Mouse (Mus musculus) neural tube, embryonic 13.5 days (tissue): ENCODE measurements around the gene Ctbp2. TPM values are rescaled to one million over a fixed set of nuclear protein-coding genes. Genes with fewer than 3 reads are reported as not detected.
"Not testable (repeated sequence)": the region's sequence is repeated elsewhere in the genome, so short reads cannot be mapped to it uniquely, and the experiment has no call there.

Source experiments
- ATAC-seq: fragments of 200-750 bp; cut with Nextera tagmentation; 2 replicates; pipeline ENCODE4 v1.8.0; 2017; ENCODE audit warnings: low read depth, mild to moderate bottlenecking, moderate TSS enrichment, moderate library complexity
- H3K27ac ChIP-seq: fragments of 300-500 bp; sonication (generic); replicated peaks from 2 replicates; pipeline ENCODE4 v1.5.1; 2015; ENCODE audit warnings: moderate library complexity, mild to moderate bottlenecking, inconsistent platforms
- H3K27me3 ChIP-seq: fragments of 300-500 bp; sonication (generic); 2 replicates; pipeline ENCODE4 v1.6.1; 2015; ENCODE audit warnings: mild to moderate bottlenecking, inconsistent platforms
- H3K36me3 ChIP-seq: fragments of 300-500 bp; sonication (generic); 2 replicates; pipeline ENCODE4 v1.6.1; 2015; ENCODE audit warnings: mild to moderate bottlenecking, inconsistent platforms
- H3K4me1 ChIP-seq: fragments of 300-500 bp; sonication (generic); replicated peaks from 2 replicates; pipeline ENCODE4 v1.6.1; 2015; ENCODE audit warnings: inconsistent platforms
- H3K4me2 ChIP-seq: fragments of 300-500 bp; sonication (generic); 2 replicates; pipeline ENCODE4 v1.6.1; 2015; ENCODE audit warnings: inconsistent platforms, mild to moderate bottlenecking, moderate library complexity
- H3K4me3 ChIP-seq: fragments of 300-500 bp; sonication (generic); 2 replicates; pipeline ENCODE4 v1.5.1; 2015; ENCODE audit warnings: mild to moderate bottlenecking, inconsistent platforms
- H3K9ac ChIP-seq: fragments of 300-500 bp; sonication (generic); 2 replicates; pipeline ENCODE4 v1.6.1; 2015; ENCODE audit warnings: moderate library complexity, mild to moderate bottlenecking, inconsistent platforms
- H3K9me3 ChIP-seq: fragments of 300-500 bp; sonication (generic); 2 replicates; pipeline ENCODE4 v1.6.1; 2016; ENCODE audit warnings: inconsistent platforms
- WGBS: fragments of 180-500 bp; shearing (Covaris S2); methylation state at CpG from one replicate; pipeline ENCODE4 v1.1.7; 2015; 5-methylcytosine and 5-hydroxymethylcytosine counted together
- polyA plus RNA-seq: library from polyadenylated mRNA; unstranded; fragments of >200 nt; fragmentation: Nextera tagmentation; extraction: Ambion mirVana; gene quantifications from 2 replicates; pipeline ENCODE4 v1.2.1, GENCODE M21; 2015

Gene Ctbp2
- polyA plus RNA-seq, 1 experiment from 2014 or later, result 73.1 TPM

DNA sequence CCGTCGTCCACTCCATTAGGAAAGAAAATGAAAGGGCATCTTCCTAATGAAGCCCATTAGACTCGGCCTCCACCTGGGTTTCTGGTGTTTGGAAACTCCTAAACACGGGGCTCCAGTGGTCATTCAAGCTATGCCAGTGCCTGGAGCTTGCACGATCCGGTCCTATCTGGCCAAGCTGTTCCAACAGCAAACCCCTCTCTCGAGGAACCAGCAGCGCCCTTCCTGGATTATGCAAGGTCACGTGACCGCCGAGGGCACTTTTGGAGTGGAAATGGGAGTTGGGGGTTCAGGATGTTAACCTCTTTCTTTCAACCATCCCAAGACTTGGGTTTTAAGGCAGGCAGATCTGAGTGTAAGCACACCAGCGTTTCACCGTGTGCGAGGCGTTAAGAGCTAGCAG, 8.3 kb downstream of the Ctbp2 start:
- no peak overlapping the region for H3K27ac ChIP-seq
- H3K4me2 ChIP-seq, result peak overlapping the region; percentile 47
- H3K27me3 ChIP-seq, result no peaks in the 10 kb centered on the region
- H3K36me3 ChIP-seq, result no peaks in the 10 kb centered on the region
- ATAC-seq, result no peak
- no peaks in the 10 kb centered on the region for H3K9me3 ChIP-seq
- H3K9ac ChIP-seq, result 0 out of 2 replicates have a peak overlapping the region, but pooled peaks have one; percentile 53
- H3K4me3 ChIP-seq, result no peak overlapping the region
- 13% methylated on average over 15 of the region's 15 CpGs for WGBS
- peaks cover 99% of the 10 kb centered on the region for H3K4me1 ChIP-seq

DNA sequence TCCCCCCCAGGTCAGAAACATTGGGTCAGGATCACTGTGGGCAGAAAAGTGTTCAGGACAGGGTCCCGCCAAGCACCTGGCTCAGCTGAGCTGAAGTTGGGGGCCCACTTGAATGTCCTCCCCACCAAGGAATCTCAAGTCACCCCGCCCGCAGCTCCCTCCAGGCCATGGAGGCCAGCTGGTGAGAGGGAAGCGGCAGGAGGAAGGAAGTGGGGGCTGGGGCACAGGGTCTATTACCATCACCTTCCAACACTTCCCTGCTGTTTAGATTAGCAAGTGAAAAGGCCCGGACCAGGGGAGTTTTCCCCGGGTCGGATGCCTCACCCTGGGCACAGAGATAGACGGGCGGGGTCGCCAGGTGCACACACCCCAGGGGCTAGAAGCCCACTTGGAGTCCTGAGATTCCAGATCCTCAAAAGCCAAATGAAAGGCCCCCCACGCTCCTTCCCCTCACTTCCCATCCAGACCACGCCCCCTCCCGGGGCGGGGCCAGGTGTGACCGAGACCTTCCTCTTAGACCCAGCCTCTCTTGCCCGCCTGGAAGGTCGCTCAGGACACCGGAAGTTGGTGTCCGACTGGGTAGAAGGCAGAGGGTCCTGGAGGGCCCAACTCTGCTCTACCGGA, 9.2 kb downstream of the Ctbp2 start:
- H3K9ac ChIP-seq, result peak overlapping the region; percentile 45; the same call in 1 of the 2 replicates
- WGBS, result 12% methylated on average over 20 of the region's 20 CpGs
- H3K4me2 ChIP-seq, result peak overlapping the region; percentile 47
- no peak overlapping the region for H3K27ac ChIP-seq
- peaks cover 98% of the 10 kb centered on the region for H3K4me1 ChIP-seq
- no peaks in the 10 kb centered on the region for H3K27me3 ChIP-seq
- H3K4me3 ChIP-seq, result peak overlapping the region; percentile 5; the same call in 1 of the 2 replicates
- no peak for ATAC-seq
- no peaks in the 10 kb centered on the region for H3K36me3 ChIP-seq
- no peaks in the 10 kb centered on the region for H3K9me3 ChIP-seq

DNA sequence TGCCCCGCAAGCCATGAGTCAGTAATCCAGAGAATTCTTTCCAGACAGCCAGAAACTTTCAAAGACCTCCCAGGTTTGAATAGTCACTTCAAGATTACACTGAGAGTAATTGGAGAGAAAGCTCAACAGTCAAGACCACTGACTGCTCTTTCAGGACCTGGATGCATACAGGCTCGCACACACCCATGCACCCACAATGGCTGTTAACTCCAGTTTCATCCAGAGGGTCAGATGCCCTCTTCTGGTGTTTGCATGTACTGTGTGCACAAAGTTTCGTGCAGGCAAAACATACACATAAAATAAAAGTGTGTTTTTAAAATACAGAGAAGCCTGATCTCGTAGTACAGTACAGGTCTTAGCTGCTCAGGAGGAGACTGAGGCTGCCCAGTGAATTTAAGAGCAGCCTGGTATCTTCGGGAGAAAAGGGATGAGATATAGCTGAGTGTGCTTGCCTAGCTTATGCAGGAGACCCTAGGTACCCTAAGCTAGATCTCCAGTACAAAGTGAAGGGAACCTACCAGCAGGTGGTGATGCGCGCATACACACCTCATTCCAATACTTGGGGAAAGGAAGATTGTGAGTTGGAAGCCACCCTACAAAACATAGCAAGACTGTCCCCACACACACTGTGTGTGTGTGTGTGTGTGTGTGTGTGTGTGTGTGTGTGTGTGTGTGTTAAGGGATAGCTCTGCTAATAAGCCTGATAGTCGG, 10.8 kb downstream of the Ctbp2 start:
- H3K27ac ChIP-seq, result no peak overlapping the region
- H3K9ac ChIP-seq, result no peak overlapping the region
- no peaks in the 10 kb centered on the region for H3K9me3 ChIP-seq
- no peaks in the 10 kb centered on the region for H3K36me3 ChIP-seq
- no peaks in the 10 kb centered on the region for H3K27me3 ChIP-seq
- no peak for ATAC-seq
- no peak overlapping the region for H3K4me3 ChIP-seq
- 72% methylated on average over 8 of the region's 8 CpGs for WGBS
- peaks cover 94% of the 10 kb centered on the region for H3K4me1 ChIP-seq
- no peak overlapping the region for H3K4me2 ChIP-seq

DNA sequence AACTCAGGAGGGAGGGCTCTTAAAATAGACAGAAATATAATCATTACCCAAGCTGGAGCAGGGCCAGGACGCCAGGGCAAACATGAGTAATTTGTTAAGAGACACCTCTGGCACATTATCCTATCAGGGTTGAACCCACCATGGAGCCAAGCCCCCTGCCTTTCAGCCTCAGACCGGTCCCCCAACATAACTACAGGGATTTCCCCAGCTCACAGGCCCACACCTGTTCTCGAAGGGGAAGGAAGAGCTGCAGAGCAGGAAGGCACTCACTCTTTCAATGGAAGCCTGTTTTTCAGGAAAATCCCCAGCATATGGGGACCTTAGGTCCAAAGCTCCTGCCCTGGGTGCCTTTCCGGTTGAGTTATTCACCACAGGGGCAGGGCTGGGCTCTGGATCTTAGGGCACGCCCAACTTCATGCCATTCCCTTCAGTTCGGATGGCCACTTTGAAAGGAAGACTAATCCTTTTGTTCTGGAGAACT, 11.8 kb downstream of the Ctbp2 start:
- H3K27me3 ChIP-seq, result no peaks in the 10 kb centered on the region
- H3K4me1 ChIP-seq, result peaks cover 84% of the 10 kb centered on the region
- H3K4me3 ChIP-seq, result no peak overlapping the region
- no peaks in the 10 kb centered on the region for H3K9me3 ChIP-seq
- H3K4me2 ChIP-seq, result no peak overlapping the region
- H3K36me3 ChIP-seq, result no peaks in the 10 kb centered on the region
- peak; percentile 13; the same call in 1 of the 2 replicates for ATAC-seq
- 12% methylated on average over 6 of the region's 6 CpGs for WGBS
- H3K9ac ChIP-seq, result no peak overlapping the region
- H3K27ac ChIP-seq, result peak overlapping the region; percentile 29; the same call in 1 of the 2 replicates

DNA sequence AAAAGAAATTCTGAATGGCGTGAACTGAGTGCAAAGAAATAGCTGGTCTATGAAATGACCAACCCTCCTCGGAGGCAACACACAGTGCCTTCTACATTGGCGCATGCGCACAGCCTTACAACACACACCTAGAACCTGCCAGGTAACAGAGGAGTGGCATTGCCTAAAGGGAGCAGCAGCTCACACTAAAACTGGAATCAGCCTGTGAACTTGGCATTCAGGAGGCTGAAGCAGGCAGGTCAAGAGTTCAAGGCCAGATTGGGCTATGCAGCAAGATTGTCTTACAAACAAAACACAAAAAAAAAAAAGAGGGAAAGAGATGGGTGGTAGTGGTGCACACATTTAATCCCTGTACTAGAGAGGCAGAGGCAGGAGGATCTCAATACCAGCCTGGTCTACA, 14.7 kb downstream of the Ctbp2 start:
- H3K27me3 ChIP-seq, result no peaks in the 10 kb centered on the region
- H3K4me2 ChIP-seq, result no peak overlapping the region
- no peaks in the 10 kb centered on the region for H3K36me3 ChIP-seq
- no peak overlapping the region for H3K27ac ChIP-seq
- H3K4me3 ChIP-seq, result no peak overlapping the region
- ATAC-seq, result no peak
- no peaks in the 10 kb centered on the region for H3K9me3 ChIP-seq
- H3K4me1 ChIP-seq, result peaks cover 63% of the 10 kb centered on the region
- WGBS, result 96% methylated on average over 4 of the region's 4 CpGs
- H3K9ac ChIP-seq, result no peak overlapping the region

DNA sequence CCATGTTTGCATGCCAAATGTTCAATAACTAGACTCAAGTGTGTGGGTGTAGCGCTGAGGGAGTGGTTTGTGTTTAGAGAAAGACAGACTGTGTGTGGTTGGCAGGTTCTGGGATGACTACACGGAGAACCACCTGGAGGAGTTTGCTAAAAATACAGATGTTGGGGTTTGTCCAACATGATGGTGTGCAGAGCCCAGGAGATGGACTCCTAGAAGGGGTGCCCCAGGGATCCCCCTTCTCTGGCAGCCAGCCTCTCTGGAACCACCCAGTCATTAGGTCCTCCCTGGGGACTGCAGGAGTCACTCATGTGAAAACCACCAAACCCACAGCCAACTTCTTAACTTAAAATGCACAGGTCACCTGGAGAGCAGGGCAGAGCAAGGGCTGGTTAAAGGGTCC, 15.5 kb downstream of the Ctbp2 start:
- 90% methylated on average over 2 of the region's 2 CpGs for WGBS
- H3K4me1 ChIP-seq, result peaks cover 59% of the 10 kb centered on the region
- ATAC-seq, result no peak

DNA sequence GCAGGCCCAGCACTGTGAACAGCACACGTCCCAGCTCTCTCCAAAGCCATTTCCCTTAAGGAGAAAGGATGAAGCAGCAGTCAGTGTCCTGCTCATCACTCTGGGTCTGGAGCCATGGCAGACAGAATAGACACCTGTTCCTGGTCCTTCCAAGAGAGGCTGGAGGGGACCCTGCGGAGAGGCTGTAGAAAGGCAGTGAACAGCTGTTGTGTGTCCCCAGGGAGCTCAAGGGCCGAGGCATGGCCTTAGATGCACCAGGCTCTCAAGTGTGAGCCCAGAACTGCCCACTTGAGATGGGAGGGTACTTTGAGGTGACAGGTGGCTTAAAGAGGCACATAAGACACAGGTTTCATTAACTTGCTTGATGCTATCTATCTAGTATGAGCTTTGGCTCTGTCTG, 21.6 kb downstream of the Ctbp2 start:
- H3K27ac ChIP-seq, result no peak overlapping the region
- 58% methylated on average over 3 of the region's 3 CpGs for WGBS
- no peaks in the 10 kb centered on the region for H3K36me3 ChIP-seq
- H3K4me1 ChIP-seq, result peaks cover 68% of the 10 kb centered on the region
- H3K4me2 ChIP-seq, result no peak overlapping the region
- H3K4me3 ChIP-seq, result no peak overlapping the region
- no peaks in the 10 kb centered on the region for H3K27me3 ChIP-seq
- no peak overlapping the region for H3K9ac ChIP-seq
- ATAC-seq, result no peak
- no peaks in the 10 kb centered on the region for H3K9me3 ChIP-seq

More for the DNA sequence above, 15.5 kb downstream of the Ctbp2 start:
- H3K9ac ChIP-seq, result no peak overlapping the region
- H3K27ac ChIP-seq, result no peak overlapping the region
- no peak overlapping the region for H3K4me2 ChIP-seq
- no peaks in the 10 kb centered on the region for H3K27me3 ChIP-seq
- H3K9me3 ChIP-seq, result no peaks in the 10 kb centered on the region
- no peak overlapping the region for H3K4me3 ChIP-seq
- no peaks in the 10 kb centered on the region for H3K36me3 ChIP-seq

DNA sequence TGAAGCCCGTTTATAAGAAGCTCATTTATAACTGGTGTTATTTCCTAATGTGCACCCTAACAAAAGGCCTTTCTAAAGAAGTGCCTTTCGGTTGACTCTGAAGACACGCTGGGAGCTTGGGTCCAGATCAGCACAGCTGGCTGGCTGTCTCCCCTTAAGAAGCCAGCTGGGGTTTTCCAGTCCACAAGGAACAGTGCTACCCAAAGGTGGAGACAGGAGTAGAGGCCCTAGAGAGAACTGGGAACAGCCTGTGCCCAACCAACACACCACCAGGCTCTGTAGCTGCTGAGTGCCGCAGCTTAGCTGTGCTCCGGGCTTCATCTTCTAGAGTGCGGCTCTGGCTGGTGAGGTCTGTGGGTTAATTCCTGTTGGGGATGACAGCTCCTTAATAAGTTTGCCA, 23.1 kb downstream of the Ctbp2 start:
- no peak for ATAC-seq
- H3K27ac ChIP-seq, result no peak overlapping the region
- no peak overlapping the region for H3K4me2 ChIP-seq
- no peak overlapping the region for H3K9ac ChIP-seq
- WGBS, result 73% methylated on average over 6 of the region's 6 CpGs
- H3K36me3 ChIP-seq, result no peaks in the 10 kb centered on the region
- H3K4me3 ChIP-seq, result no peak overlapping the region
- H3K9me3 ChIP-seq, result no peaks in the 10 kb centered on the region
- H3K27me3 ChIP-seq, result no peaks in the 10 kb centered on the region
- H3K4me1 ChIP-seq, result peaks cover 73% of the 10 kb centered on the region

DNA sequence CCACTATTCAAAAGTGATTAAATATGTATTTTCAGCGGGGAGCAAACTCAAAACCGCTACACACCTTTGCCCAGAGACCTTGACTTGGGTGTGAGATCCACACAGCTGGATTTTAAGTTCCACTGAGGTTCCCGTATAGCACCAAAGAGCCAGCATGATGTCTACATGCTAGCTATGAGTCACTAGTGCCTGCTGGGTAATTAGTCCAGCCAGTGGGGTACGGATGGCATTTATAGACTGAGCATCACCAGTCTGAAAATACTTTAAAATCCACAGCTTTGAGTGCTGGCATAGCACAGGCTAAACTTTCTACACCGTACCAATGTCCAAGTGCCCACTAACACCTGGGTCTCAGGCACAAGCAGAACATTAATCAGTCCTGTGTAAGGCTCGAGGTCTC, 24.0 kb downstream of the Ctbp2 start:
- peaks cover 74% of the 10 kb centered on the region for H3K4me1 ChIP-seq
- H3K4me2 ChIP-seq, result no peak overlapping the region
- ATAC-seq, result no peak
- no peaks in the 10 kb centered on the region for H3K9me3 ChIP-seq
- H3K27ac ChIP-seq, result 0 out of 2 replicates have a peak overlapping the region, but pooled peaks have one; percentile 23
- H3K36me3 ChIP-seq, result no peaks in the 10 kb centered on the region
- WGBS, result 48% methylated on average over 6 of the region's 6 CpGs
- no peak overlapping the region for H3K4me3 ChIP-seq
- H3K9ac ChIP-seq, result no peak overlapping the region
- H3K27me3 ChIP-seq, result no peaks in the 10 kb centered on the region

DNA sequence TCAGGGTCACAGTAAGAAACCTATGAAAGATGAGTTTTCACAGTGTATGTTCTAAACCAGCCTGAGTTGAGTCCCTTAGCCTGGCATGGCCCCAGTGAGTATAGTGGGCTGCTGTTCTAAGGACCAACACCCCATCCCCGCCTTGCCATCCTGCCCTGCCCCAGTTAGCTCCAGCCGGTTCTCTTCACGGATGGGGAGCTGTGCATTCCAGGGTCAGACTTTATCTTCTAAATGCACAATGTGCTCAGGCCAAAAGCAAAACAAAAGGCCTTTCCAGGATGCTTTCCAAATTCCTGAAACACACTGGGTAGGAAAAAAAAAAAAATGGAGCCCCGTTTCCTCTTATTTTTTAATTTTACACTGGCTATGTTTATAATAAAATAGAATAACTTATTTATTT, 24.9 kb downstream of the Ctbp2 start:
- H3K27ac ChIP-seq, result peak overlapping the region; percentile 42; the same call in 1 of the 2 replicates
- peaks cover 69% of the 10 kb centered on the region for H3K4me1 ChIP-seq
- H3K4me2 ChIP-seq, result no peak overlapping the region
- 54% methylated on average over 4 of the region's 4 CpGs for WGBS
- no peak overlapping the region for H3K4me3 ChIP-seq
- no peak overlapping the region for H3K9ac ChIP-seq
- no peaks in the 10 kb centered on the region for H3K9me3 ChIP-seq
- H3K36me3 ChIP-seq, result no peaks in the 10 kb centered on the region
- ATAC-seq, result no peak
- H3K27me3 ChIP-seq, result no peaks in the 10 kb centered on the region

DNA sequence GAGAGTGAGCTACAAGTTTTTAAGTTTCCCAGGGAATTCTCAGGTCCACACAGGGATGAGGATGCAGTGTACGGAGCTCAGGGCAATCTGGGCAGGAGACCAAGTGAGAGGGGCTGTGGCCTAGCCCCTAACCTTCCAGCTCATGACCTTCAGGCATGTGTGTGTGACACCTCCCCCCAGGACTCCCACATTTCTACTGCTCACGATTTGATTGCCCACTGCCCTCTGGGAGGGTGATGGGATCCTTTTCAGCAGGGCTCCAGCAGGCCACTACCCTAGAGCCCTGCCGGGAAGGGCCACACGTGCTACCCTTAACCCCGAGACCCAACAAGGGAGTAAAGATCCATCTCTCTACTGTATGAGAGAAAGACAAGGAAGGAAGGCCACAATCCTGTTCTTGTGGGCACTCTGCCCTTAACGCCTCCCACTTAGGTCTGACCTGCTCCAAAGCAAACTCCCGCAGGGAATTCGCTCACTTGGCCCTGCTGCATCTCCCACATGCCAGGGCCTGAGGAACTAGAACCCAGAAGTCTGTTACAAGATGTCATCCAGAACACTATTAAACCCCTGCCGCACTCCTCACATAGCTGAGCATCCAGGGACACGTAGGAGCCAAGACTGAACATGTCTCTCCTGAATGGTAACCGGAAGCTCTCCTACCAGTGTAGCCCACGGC, 25.9 kb downstream of the Ctbp2 start:
- ATAC-seq, result no peak
- WGBS, result 86% methylated on average over 12 of the region's 12 CpGs

DNA sequence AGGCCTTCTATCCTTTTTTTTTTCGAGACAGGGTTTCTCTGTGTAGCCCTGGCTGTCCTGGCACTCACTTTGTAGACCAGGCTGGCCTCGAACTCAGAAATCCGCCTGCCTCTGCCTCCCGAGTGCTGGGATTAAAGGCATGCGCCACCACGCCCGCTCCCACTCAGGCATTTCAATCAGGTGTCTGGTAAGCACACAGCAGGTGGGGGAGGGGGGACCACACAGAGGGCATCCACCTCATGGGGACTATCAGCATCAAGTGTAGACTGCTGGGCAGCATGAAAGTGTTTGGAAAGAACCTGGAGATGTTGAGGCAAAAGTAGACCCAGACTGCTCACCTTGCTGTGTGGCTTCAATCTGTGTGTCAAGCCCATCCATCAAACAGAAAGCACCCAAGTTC, 28.5 kb downstream of the Ctbp2 start:
- not testable (repeated sequence) for H3K9me3 ChIP-seq, H3K9ac ChIP-seq, H3K4me2 ChIP-seq, H3K27me3 ChIP-seq, H3K4me3 ChIP-seq, ATAC-seq, H3K27ac ChIP-seq, H3K36me3 ChIP-seq
- peaks cover 53% of the 10 kb centered on the region for H3K4me1 ChIP-seq
- WGBS, result 92% methylated on average over 7 of the region's 7 CpGs

More for the DNA sequence above, 25.9 kb downstream of the Ctbp2 start:
- H3K36me3 ChIP-seq, result no peaks in the 10 kb centered on the region
- H3K27me3 ChIP-seq, result no peaks in the 10 kb centered on the region
- H3K4me3 ChIP-seq, result no peak overlapping the region
- H3K9me3 ChIP-seq, result no peaks in the 10 kb centered on the region
- H3K27ac ChIP-seq, result no peak overlapping the region
- no peak overlapping the region for H3K4me2 ChIP-seq
- peaks cover 70% of the 10 kb centered on the region for H3K4me1 ChIP-seq
- H3K9ac ChIP-seq, result no peak overlapping the region
